Mouse (Mus musculus): ENCODE data around the gene Zbtb21.

DNA sequence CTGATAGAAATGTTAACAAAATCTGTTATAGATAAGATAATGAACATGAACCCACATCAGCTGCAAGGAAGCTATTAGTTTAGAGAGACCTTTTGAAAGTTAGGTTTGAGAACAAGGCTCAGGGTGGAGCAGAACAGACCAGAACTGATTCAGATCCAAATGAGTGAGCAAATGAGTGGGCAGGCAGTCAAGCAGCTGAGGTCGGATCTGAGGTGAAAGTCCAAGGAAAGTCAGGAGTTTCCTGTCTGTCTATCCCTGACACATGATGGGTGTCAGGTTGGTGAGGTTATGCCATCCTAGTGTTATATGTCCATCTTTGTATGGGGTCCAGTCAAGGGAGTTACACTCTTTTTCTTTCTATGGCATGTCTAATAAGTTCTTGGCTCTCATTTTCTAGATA lies 32.9 kb downstream of the Zbtb21 start:
- TF ChIP-seq CTCF (IDR thresholded peaks at IDR 0.05; ENCODE audit: low read depth, low read length) (no peak), POLR2A (IDR thresholded peaks at IDR 0.05; ENCODE audit: borderline replicate concordance, low read depth, low read length) (no peak)

All from bone marrow macrophage, adult 2 months (primary cell).